Mouse (Mus musculus) left cerebral cortex, postnatal 25 days (tissue): ENCODE results near the gene Gm572. TPM values are rescaled to one million over a fixed set of nuclear protein-coding genes. Genes with fewer than 3 reads are reported as not detected.

Source experiments
- DNase-seq, 2 experiments: peaks; one replicate each; pipeline ENCODE4 v3.0.0; 2022; ENCODE audit warnings: low spot score in 2 of 2, mixed read lengths in 1 of 2
- intact Hi-C: fragments of 180-260 bp; cut with DNase I; formaldehyde crosslinking; loops from one replicate; pipeline ENCODE4 v1.15.1; 2025
- total RNA-seq, 2 experiments: library from RNA; stranded (reverse); gene quantifications; 2 replicates each; pipeline ENCODE4 v1.2.3; 2021

Gm572 gene
- total RNA-seq, 2 experiments from 2014 or later = not detected

DNA sequence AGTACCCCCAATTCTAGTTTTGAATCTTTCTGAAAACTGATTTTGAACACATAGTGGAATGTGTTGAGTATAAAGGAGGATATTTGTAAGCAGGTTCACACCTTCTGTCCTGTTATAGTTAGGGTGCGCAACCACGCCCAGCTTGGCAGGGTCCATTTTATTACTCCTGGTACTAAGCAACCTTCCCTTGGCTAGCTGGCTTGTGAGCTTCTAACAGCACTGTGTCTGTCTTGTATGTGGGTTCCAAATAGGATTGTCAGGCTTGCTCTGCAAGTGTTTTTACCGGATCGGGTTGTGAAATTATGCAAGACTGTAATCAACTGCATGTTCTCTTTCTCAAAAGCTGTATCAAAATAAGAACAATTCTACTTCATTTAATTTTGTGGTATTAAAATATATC, 20.6 kb upstream of the Gm572 start:
- intact Hi-C loops = no loop called here
- DNase-seq = no peak

DNA sequence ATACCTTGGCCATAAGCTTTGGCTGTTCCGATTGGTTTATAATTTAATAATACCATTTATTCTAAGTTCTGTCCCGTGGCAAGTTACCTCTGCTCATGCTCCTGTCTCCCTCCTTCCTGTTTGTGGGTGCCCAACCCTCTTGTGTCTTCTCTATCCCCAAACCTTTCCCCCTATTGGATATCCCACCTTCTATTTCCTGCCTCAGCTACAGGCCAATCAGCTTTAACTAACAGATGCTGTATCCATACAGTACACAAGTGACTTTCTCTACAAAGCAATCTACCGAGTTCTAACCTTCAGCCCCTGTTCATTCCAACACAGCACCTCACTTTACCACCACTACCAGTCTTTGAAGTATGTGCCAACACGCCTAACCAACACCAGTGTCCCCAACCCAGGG, 19.5 kb upstream of the Gm572 start:
- DNase-seq = no peak
- intact Hi-C loops = no loop called here

DNA sequence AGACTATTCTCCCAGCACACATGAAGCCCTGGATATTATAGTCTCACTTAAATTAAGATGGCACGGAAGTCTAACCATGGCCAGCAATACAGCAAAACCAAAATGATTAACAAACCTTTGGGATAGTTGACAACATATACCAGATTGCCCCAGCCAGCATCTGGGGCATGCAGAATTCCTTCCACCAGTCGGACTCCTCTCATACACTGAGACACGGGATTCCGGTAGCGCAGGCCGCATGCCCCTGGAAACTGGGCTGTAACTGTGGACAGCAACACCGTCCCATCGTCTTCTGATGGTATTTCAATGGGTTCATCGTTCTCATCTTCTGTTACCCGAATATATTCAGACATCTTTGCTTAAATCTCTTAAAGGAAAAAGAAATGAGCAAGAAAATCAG, 18.1 kb upstream of the Gm572 start:
- intact Hi-C loops = no loop called here
- no peak for DNase-seq

DNA sequence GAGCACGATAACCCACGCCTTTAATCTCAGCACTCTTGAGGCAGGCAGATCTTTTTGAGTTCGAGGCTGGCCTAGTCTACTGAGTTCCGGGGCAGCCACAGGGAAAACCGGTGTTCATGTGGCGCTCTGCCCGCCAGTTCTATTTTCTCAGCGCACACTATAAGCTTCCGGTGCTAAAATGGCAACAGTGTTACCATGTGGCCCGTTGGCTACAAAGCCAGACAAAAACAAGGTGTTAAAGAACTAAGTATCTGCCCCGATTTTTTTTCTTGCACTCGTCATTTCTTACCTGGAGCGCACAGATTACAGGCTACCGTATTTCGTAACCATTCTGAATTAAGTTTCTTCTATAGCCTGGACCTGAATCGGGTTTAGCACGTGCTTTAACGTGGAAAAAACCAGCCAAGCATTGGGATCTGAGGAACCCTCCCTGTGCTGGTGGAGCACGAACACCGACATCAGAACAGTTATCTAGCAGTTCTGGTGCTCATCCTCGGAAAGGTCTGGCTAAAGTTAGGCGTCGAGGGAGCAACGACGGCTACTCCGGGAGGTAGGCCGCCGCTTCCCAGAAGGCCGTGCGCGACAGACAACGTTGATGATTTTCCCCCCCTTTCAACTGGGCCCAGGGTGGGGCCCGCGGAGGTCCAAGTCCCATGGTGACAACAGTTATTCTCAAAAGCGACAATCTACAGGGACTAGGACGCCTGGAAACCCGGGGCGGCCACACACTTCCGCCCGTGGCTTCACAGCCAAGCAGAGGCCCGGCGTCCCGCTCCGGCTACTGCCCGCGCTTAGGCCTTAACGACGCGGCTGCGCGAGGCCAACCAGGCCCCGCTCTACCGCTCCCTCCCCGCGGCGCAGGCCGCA, 17.1 kb upstream of the Gm572 start:
- intact Hi-C loops = no loop called here
- peak; percentile 41 to 49 for DNase-seq

DNA sequence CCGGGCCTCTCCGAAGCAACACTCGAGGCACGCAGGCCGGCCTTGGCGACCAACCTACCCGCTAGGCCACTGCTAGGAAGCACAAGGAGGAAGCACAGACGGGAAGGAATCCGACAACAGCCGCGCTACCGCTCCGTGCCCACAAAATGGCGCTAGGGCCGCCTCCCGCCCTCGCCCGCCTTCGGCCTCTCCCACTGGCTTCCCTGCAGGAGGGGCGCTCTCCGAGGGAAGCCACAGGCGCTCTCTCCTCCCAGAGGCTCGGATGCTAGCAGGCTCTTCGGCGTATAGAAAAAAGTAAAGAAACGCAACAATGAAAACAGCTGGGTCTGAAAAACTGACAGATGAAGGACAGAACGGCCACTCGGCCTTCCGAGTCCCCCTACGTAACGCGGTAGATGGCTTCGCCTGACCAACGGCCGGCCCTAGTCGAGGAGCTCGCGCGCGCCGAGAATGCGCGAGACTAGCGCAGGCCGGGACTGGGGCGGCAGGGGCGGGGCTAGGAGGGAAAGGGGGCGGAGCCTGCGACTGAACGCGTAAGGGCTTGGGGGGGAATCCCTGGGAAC, 16.4 kb upstream of the Gm572 start, which contains the start of gene Tardbp:
Tardbp (minus strand) TSS at position 397 of the 563 bp plus-strand sequence.
- intact Hi-C loops = no loop called here
- peak; percentile 93 to 95 for DNase-seq

DNA sequence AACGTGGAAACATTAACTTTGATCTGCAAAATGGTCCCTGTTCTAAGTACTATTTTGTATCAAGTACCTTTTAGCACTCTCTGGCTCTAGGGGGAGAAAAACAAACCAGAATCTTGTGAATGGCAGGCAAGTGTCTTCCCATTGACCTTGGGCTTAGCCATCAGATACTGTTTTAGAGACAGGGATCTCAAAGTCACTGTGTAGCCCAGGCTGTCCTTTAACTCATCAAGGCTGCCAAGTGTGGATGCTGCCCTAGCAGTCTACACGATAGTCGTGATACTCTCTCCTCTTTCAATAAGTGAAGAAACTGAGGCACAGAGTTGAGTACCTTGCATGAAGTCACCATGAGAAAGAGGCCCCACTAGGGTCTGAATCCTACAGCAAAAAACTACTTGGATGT, 15.9 kb upstream of the Gm572 start:
- intact Hi-C loops = no loop called here
- DNase-seq = no peak

DNA sequence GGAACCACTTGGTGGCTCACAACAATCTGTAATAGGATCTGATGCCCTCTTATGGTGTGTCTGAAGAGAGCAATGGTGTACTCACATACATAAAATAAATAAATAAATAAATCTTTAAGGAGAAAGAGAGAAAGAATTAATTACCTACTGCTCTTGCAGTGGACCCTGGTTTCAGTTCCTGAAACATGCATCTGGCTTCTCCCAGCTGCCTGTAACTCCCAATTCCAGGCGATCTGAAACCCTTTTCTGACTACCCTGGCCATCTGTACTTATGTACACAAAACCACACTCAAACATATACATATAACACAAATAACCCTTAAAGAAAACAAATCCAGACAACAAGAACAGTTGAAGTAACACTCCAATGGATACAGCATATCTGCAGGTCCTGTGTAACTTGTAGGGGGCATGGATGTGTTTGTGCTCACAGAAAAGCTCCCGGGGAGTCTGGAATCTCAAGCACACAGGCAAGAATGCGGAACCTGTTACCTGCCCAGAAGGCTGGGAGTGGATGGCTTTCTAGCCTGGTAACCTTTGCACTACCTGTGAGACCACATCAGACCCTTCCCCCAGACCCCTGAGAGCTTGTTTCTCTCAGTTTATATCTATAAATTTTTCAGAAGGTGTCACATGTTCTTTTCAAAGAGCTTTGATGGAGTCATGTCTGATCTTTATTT, 11.0 kb upstream of the Gm572 start:
- no peak for DNase-seq
- intact Hi-C loops = no loop called here

DNA sequence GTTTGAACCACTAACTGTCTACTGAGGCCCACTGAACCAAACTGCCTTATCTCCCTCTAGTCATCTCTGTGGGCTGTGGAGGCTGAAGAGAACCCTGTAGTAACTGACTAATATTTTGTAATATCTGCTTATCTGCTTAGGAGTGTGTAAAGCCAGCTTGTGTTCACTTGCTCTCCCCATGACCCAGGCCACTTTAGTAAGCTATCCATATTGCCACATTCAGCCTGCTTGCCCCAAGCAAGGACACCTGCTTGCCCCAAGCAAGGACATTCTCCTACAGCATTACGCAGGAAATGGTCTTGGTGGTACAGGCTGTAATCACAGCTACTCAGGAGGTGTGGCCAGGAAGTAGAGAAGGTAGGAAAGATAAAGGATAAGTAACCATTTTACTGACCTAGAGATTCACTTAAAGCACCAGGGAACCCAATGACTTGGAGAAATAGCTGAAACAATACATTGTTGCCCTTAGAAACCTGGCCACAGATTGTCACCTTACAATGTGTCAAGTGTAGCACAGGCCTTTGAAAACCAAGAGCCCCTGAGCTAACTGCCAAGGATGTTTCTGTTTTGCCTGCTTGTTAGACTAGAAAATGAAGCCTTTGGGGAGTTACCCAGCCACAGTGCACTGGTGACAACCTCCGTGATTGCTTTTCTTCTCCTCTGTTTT, 9.6 kb upstream of the Gm572 start:
- DNase-seq = no peak
- intact Hi-C loops = no loop called here

DNA sequence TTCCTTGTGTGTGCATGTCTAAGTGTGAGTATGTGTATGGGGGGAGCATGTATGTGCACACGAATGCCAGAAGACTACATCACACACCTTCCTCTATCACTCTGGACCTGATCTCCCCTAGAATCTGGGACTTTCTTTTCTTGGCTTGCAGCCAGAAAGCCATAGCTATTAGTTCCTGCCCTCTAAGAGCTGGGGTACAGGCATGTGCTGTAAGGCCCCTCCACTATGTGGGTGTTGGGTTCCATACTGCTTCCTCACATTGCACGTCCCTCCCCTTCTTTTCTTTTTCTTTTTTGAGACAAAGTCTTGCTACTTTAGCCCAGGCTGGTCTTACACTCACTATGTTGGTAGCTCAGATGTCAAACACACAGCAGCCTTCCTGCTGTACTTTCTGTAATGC, 7.8 kb upstream of the Gm572 start:
- intact Hi-C loops = no loop called here
- no peak for DNase-seq

DNA sequence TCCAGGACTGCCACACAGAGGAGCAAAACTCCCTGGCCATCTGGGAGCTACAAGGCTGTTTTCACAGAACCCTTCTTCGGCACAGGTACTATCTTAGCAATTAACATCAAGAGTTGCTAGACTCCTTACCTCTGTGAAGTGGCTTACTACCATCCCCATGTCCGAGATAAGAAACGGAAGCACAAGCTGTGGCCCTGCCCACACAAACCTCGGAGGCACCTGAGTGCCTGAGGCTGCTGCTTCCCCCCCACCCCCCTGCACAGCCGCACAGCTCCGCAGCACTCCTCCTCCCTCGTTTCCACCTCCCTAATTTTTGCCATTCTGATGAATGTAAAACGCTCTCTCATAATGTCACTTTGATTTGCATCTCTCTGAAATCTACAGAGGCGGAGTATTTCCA, 4.8 kb upstream of the Gm572 start:
- DNase-seq = no peak
- intact Hi-C loops = no loop called here

DNA sequence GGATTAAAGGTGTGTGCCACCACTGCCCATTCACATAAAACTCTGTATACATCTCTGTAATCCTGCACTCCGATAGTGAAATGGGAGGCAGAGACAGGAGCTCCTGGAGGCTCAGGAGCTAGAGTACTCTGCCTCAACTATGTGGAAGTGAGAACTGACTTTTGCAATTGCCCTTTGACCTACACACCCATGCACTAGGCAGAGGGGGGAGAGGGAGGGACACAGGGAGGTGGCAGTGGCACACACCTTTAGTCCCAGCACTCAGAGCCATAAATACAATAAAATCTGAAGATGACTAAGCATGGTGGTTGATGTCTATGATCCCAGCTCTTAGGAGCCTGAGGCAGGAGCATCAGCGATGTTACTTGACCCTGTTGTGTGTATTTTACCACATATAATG, 3.7 kb upstream of the Gm572 start:
- intact Hi-C loops = no loop called here

DNA sequence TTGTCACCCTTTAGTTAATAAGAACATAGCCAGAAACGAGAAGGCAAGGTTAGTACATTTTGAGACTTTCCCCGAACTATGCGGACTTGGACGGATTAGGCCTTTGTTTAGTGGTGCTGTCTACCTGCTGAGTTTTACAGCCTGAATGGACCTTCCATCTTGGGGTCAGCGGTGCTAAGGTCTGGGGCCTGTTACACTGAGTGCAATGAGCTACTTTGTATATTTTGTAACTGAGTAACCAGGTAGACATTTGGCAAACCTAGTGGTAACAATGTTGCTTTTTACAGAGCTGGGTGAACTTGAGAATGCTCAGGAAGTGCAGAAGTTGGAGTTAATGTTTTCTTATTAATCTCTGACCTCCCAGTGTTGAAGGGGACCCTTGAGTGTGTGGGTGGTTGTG, 2.0 kb upstream of the Gm572 start:
- no peak for DNase-seq
- intact Hi-C loops = no loop called here

More for the DNA sequence above, 3.7 kb upstream of the Gm572 start:
- no peak for DNase-seq

DNA sequence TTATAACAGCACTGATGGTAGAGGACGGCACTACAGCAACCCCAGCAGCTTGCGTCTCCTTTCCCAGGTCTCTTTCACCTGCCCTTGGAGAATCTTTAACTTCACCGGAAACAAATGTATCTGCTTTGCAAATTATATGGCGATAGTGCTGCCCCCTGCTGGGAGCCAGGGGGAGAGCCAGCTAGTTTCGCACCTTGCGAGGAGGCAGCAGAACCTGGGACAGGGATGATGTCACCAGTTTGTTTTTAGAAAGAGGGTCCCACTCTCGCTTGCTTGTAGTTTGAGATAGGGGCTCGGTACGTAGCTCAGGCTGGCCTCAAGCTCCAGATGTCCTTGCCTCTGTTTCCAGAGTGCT, 1.0 kb downstream of the Gm572 start:
- intact Hi-C loops = no loop called here

DNA sequence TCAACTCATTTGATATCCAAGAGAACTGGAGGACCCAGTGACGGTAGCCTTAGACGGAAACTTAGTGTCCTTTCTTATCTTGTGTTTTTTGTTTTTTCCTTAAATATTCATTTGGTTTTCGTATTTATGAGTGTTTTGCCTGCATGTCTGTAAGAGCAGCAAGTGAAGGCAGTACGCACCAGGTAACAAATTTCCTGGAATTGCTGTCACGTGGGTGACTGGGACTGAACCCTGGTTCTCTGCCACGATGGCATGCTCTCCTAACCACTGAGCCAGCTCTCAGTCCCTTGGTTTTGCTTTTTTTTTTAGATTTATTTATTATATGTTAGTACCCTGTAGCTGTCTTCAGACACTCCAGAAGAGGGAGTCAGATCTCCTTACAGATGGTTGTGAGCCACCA, 1.8 kb downstream of the Gm572 start:
- intact Hi-C loops = no loop called here

More for the DNA sequence above, 1.0 kb downstream of the Gm572 start:
- DNase-seq = peak; percentile 37 to 63

DNA sequence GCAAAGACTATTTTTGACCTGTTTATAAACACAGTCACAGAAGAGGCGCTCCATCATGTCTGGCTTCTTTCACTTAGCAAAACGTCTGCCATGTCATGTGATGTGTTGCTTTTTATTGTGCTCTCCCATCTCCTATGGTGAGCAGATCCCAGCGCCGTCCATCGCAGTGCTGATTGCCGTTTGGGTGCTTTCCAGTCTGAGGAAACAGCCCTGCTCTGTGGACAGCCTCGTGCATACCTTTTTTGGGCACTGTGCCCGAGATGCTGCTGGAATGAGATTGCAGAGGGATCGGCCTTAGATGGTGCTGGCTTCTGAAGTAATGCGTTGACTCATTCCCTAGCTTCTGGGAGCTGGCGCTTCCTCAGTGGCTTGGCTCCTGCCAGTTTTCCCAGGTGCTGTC, 3.5 kb downstream of the Gm572 start:
- intact Hi-C loops = no loop called here
- DNase-seq = peak; percentile 30 to 64

More for the DNA sequence above, 1.8 kb downstream of the Gm572 start:
- DNase-seq = no peak

DNA sequence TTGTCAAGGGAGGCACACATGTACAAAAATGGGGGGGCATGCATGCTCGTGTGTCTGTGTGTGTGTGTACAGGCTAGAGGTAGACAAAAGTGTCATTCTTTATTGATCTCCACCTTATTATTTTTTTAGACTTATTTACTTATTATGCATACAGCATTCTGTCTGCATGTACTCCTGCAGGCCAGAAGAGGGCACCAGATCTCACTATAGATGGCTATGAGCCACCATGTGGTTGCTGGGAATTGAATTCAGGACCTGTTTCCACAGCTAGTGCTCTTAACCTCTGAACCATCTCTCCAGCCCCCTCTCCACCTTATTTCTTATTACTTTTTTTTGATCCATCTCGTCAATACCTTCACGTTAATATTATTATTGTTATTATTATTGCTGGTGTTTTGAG, 6.2 kb downstream of the Gm572 start:
- DNase-seq = no peak
- intact Hi-C loops = no loop called here

DNA sequence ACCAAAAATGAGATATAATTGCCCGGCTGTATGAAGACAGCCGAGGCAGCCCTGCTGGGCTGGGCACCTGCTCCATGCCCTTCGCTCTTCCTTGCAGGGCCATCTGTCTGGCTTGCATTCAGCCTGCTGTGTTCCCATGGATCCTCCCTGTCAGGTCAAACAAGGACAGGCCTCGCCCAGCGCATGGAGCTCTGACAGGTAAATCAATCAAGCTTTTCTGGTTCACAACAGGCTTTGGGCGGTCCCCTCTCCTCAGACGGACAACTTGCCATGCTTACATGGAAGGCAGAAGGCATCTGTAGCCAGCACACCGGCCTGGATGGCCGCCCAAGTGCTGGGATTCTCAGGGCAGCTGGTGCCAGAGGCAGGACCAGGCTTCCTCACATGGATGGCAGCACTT, 7.9 kb downstream of the Gm572 start:
- intact Hi-C loops = no loop called here
- no peak for DNase-seq

DNA sequence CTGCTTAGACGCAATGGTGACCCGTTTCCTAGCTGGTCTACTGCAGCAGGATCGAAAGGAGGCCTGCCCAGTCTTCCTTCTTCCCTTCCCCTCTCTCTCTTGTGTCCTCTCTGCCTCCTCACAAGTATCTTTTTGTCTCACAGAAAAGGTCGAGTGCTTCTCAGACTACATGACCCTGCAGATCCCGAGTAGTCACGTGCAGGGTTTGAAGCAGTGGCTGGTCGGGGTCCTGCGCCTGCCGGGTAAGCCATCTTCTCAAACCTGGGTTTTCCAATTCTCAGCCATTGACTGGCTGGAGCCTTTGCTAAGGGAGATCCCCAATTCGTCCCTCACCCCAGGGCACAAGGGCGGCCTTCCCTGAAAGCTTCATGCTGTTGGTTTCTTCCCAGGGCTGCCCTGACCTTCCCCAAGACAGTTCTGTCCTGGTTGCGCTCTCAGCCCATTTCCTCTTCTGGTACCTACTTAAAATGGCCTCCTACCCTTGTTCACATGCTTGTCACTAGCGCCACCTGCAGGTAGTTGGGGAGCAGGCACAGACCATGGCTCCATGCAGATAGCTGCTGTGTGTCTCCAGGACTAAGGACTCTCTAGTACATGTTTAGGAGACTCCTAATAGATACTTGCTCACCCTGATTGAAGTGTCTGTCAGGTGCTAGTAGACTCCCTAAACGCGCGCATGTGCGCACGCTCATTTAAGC, 11.7 kb downstream of the Gm572 start:
- intact Hi-C loops = no loop called here
- no peak for DNase-seq

DNA sequence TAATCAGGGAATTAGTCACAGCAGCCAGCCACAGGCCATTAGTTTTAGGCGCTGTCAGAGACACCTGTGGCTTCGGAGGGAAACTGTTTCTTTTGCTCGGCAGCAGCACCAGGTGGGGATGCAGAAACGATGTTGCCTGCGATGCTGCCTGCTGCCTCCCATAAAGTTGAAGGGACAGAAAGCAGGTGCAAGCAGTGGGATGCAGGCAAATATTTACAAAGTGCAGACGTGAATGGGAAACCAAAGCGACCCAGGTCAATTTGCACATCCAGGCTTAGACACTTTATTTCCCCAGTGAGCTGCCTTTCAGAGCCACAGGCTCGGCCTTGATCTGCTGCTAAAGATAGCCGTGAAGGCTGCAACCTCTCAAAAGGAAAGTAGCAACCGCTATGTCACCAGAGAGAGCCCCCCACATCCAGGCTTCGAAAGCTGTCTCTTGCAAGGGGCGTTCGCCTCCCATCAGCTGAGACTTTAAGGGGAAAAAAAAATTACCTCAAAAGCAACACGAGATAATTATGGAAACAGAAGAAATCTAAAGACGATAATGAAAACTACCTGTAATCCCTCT, 13.7 kb downstream of the Gm572 start:
- DNase-seq = no peak
- intact Hi-C loops = no loop called here
